Mouse (Mus musculus) thymus, postnatal 0 days (tissue): Measurements from ENCODE around the gene Calhm3. TPM values are rescaled to one million over a fixed set of nuclear protein-coding genes. Genes with fewer than 3 reads are reported as not detected.

ENCODE experiments used
- DNase-seq: peaks from one replicate; pipeline ENCODE4 v3.0.0-alpha.2; 2015; ENCODE audit warnings: low spot score
- polyA plus RNA-seq: library from polyadenylated mRNA; unstranded; fragments of >200 nt; fragmentation: Nextera tagmentation; extraction: Ambion mirVana; gene quantifications from 2 replicates; pipeline ENCODE4 v1.2.1, GENCODE M21; 2015

The Calhm3 gene
- 0.13 and 0.28 TPM in 2 replicates for polyA plus RNA-seq

DNA sequence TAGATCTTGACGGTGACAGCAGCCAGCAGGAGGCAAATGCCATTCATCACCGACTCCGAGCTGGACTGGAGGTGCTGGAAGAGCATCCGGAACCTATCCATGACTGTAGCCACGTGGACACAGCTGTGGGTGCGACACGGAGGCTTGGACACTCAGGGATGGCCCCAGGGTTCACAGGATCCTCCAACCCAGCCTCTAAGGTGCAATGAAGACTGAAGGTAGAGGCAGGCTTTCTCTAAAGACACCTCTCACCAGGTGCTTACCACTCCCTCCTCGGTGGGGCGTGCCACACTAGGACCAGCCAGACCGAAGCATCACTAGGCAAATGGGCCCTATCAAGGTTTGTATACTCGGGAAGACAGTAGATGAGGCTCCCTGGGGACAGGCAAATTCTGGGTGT, at the start of gene Calhm3:
Gene Calhm3, minus strand, starts transcription at position 101 of the 400 bp plus-strand sequence.
- no peak for DNase-seq

DNA sequence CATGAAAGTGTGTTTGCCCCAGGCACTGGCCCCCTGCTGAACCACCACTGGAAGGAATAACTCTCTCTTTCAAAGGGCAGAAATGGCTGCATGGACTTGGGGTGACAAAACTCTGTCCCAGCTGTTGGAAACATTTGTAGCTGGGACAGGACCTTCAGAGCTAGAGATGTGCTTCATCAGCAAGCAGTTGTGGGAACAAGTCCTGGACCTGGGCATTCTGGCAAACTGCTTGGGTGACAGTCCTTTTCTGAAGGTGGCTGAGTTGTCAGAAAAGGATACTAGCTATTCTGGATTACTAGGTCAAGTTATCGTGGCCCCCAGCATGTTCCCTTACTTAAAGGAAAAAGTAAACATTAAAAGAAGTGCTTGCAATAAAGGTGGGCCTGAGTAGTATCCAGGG, 48.6 kb upstream of the Calhm3 start:
- DNase-seq, result no peak

DNA sequence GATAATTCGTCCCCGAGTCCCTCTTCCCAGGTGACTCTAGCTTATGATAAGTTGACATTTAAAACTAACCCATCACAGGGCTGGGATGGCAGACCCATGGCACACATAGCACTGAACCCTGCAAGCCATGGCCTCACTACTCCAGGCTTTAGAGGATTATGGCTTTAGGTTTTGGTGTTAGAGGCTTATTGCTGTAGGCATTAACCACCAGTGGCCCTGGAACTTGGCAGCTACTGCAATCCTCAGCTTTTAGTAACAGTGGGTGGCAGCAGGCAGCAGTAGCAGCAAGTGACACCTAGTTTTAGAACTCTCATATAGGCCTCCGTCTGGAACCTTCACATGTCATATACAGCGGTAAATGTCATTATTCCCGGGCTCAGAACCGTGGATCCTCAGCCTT, 47.1 kb upstream of the Calhm3 start:
- no peak for DNase-seq

DNA sequence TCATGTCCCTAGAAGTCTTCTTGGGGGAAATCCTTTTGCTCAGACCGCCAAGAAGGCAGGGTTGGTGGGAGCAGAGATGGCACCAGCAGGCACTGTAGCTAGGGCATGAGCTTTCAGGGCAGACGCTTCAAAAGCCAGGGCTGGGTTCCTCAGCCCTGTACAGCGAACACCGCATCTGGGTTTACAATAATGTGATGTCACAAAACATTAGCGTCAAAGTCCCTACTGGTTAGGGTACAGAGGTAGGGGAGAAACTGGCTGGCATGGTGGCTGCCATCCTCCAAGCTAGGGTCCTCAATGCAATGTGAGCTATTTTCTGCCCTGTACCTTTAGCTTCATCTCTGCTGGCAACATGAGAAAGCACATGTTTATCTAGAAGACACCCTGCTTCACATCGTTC, 45.5 kb upstream of the Calhm3 start:
- no peak for DNase-seq

- no peak for DNase-seq
These were observed 44.9 kb upstream of the Calhm3 start for GRCm38 (mm10) chr19:47202429-47202828.

DNA sequence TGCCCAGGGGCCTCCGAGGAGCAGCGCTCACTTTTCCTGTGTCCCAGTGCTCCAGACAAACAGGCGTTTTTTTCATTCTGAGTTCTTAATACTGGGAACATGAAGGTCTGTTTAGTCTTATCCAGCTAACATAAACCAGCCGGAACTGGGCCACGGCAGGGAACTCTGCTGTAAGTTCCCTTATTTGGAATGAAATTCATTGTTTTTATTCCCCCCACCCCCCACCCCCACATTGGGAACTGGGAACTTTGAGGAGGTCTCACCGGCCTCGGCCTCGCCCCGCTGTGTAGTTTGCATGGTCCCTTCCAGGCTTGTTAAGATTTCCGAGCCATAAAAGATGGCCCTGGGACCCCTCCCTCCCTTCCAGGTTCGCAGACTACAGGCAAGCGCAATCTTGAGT, 44.4 kb upstream of the Calhm3 start:
- DNase-seq, result no peak

- DNase-seq, result no peak
These were observed 41.2 kb upstream of the Calhm3 start for GRCm38 (mm10) chr19:47198671-47199350.

- DNase-seq, result no peak
These were observed 34.6 kb upstream of the Calhm3 start for GRCm38 (mm10) chr19:47192158-47192557.

DNA sequence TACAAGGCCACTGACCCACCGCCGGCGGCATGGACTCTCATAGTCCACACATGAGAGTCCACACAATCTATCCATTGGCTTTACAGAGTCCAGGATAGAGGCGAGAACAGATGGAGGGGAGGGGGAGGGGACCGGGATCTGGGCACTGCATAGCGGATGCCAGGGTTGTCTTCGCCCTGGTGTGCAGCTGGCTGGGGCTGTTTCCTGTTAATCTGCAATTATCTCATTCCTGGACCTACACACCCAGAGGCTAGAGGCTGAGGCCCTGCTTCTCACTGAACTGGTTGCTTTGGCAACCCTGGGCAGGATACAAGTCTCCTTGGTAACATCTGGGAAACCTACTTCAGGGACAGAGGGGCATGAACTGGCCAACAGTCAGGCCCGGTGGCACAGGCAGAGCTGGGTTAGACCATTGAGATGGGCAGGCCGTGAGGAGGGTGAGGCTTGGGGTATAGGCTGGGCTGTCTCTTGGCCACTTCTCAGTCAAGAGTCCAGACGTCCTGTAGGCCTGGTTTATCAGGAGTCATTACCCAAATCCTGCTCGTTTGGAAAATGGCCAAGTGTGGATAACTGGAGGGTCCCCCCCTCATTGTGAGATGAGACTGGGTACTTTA, 31.1 kb upstream of the Calhm3 start:
- DNase-seq, result no peak

DNA sequence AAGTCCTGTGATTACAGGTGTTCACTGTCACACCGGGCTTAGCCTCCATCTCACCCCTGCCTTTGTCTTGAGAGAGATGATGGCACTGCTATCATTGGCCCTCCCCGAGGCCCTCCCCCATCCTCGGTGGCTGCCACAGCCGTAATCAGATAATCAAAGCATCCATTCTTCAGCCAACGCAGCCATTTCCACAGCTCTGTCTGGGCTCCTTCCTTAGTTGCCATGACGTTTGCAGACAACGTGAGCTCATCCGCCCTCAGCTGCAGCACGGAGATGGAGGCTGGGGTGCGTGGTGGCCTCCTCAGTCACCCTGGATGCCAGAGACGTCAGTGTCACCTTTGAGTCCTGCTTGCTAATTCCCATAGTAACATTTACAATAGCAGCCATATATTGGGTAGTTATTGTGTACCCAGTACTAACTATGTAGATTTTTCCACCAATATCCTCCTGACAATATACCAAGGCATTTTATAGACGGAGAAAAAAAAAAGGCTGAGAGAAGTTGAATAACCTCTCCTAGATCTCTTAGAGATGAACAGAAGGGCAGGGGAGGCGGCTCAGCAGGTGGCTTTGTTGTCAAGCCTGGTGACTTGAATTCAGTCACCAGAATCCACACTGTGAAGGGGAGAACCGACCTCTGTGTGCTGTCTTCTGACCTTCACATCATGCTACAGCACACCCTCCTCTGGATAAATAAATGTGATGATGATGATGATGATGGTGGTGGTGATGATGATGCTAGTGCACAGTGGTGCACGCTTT, 29.1 kb upstream of the Calhm3 start:
- no peak for DNase-seq

DNA sequence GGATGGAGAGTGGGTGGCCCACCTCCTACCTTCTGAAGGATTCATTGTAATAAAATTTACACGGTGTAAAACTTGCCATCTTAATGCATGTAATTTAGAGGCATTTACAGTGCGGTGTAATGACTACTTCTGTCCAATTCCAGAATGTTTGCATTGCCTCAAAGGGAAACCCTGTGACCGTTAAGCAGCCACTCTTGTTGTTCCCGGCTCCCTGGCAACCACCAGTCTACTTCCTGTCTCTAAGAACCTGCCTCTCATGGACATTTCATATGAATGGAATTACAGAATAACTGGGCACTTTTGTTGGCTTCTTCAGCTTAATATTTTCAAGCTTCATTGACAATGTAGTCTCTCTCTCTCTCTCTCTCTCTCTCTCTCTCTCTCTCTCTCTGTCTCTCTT, 27.2 kb upstream of the Calhm3 start:
- DNase-seq, result no peak

- DNase-seq, result no peak
These were observed 26.7 kb upstream of the Calhm3 start for GRCm38 (mm10) chr19:47184221-47184620.

DNA sequence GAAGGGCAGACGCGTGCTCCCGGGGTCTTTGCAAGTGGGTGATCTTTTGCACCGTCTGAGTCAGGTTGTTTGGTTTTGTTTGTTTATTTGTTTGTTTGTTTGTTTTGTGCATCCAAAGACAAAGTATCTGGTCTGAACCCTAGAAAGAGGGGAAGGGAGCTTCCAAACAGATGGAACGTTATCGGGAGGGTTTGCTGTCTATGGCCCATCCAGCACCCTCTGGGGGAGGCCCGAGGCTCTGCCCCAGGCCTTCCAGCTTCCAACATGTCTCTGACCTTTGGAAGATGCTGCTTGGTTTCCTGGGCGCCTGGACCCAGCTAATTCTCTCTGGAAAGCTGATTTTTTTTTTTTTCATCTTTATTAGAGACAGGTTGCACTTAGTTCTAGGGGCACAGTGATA, 22.4 kb upstream of the Calhm3 start:
- no peak for DNase-seq

DNA sequence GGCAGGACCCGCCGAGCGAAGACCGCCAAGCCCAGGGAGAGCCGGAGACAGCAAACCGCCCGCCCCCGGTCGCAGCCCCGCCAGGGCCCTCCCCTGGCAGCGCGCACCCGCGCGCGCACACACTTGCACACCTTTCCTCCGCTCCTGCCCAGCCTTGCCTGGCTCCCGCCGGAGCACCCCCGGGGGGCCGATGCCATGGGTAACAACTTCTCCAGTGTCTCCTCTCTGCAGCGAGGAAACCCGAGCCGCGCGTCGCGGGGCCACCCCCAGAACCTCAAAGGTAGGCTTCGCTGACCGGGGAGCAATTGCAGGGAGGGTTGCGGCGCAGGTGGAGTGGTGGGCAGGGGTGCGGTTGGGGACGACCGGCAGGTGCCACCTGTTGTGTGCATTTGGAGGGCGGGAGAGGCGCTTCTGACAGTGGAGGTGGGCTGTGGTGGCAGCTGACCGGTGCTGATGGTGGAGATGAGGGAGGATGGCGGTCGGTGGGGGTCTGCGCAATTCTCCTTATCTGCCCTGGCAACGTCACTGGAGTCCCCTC, 21.8 kb upstream of the Calhm3 start:
- no peak for DNase-seq

GRCm38 (mm10) chr19:47178431-47179271, 21.1 kb upstream of the Calhm3 start, which contains the start of gene Neurl1a:
Gene Neurl1a, plus strand, starts transcription at chr19:47178820.
- DNase-seq, result peak; percentile 46

DNA sequence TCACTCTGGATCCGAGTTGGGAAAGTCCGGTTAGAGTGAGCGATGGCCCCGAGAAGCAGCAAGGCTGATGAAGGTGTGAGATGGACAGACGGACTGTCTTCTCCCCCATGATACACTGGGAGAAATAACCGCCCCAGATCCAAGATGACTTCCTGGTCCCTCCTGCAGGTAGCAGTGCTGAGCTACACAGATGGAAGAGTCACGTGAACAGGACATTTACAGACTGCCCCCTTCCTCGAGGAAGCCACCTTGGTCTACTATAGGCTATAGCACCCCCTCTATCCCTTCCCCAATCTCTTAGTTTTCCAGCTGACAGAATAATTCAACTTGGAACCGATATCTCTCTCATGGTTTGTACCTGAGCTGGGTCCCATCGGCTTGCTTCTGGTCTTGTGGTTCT, 20.4 kb upstream of the Calhm3 start:
- DNase-seq, result peak; percentile 22

DNA sequence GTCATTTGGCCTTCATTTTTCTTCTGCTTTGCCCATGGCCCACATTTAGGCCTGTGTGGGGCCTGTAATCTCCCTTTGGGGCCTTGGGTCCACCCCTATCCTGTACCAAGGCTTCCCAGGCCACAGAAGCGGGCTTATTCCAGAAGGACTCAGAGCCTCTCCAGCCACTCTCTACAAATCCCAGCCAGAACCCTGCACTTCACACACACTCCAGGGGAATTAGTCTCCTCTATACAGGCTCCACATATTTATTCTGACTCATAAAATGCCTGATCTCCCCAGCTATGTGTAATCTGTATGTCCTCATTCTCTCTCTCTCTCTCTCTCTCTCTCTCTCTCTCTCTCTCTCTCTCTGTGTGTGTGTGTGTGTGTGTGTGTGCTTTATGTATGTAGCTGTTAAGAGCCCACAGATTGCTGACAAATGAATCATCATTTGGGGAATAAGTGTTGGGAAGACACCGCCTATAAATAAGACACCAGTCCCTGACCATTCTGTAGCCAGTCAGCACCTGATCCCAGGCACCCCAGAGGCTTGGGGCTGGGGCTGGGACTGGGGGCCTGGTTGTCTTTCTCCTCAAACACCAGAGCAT, 19.4 kb upstream of the Calhm3 start:
- no peak for DNase-seq

- peak; percentile 20 for DNase-seq
These were observed 17.9 kb upstream of the Calhm3 start for GRCm38 (mm10) chr19:47175472-47175871.

GRCm38 (mm10) chr19:47174515-47174914, 17.0 kb upstream of the Calhm3 start:
- peak; percentile 32 for DNase-seq

DNA sequence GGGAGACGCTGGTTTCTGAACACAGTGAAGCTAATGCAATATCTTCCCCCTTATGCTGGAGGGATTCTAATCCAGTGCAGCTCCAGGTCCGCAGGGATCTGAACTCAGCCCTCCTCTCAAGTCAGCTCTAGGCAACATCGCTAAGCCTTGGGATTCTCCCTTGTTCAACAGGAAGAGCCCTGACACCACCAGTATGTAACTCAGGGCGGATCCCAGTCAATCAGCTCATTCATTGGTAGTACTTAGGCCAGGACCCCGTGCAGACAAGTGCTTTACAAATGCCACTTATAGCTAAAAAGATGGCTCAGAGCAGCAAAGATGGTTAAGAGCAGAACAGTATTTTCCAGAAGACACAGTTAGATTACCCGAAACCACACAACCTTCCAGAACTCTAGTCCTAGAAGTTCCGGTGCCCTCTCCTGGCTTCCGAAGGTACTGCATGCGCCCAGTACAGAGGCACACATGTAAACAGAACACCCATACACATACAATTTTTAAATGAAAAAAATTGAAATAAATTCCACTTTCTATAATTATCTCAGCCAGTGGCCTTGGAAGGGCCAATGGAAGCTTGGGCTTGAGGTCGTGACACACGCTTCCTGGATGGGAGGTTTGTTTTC, 11.3 kb upstream of the Calhm3 start:
- DNase-seq, result peak; percentile 81
